ENCODE assay signal across 23 mouse cellular contexts in genomic region chr7:117174811-117175422, GRCm38 (mm10).
DNase-seq lines count a peak whose midpoint lies in the region; TF ChIP-seq lines count a peak whose summit lies in the region.
"Had no signal": no experiment of that assay in that cellular context is flagged by ENCODE, and none has a peak within 500 bp of the region (broad histone marks: within the 10 kb centered on the region; RNA-seq: fewer than 3 reads in every experiment).

No protein-coding gene starts in this region.

- DNase-seq in layer of hippocampus, adult 9-11 months, result peak; percentile 33
- no peak for DNase-seq in layer of hippocampus, postnatal 25 days (ENCODE audit: extremely low spot score in 1 of 2, low spot score in 1 of 2)
- DNase-seq in frontal cortex, postnatal 36 days (ENCODE audit: low spot score in 2 of 2), result peak; percentile 47 to 75
- DNase-seq in left cerebral cortex, postnatal 36 days (ENCODE audit: low spot score in 2 of 2), result peak; percentile 41 to 48
- no peak for DNase-seq in cerebellum, adult 2 months
- no peak for DNase-seq in cerebellum, adult 8-10 months
- no peak for DNase-seq in urinary bladder, adult 2 months (ENCODE audit: low spot score)
- DNase-seq: B cell, adult 2 months; cerebellum, adult 9-10 months; gastrocnemius, postnatal 10 days; heart, adult 11 months; heart, postnatal 36 days; kidney, adult 9 months; kidney, postnatal 4 days; lung, adult 2 months; midbrain, embryonic 14.5 days; thymus, postnatal 4 days had no signal

- no peak for TF ChIP-seq POLR2A in cerebellum, adult 2 months (IDR thresholded peaks at IDR 0.05; ENCODE audit: borderline replicate concordance, insufficient read depth, low read length)

- intact Hi-C loops in left cerebral cortex, postnatal 36 days (cut with DNase I), result loop anchor here (2.0 kb wide), 1 partner anchor 68 kb away; no protein-coding TSS in a partner anchor

- H3K4me1 ChIP-seq in cerebellum, adult 2 months (ENCODE audit: control insufficient read depth, insufficient read depth, low read length), result no peaks in the 10 kb centered on the region
- H3K4me1 ChIP-seq: embryonic facial prominence, embryonic 12.5 days; forebrain, embryonic 15.5 days; limb, embryonic 10.5 days; megakaryocyte, embryonic 14.5 days; neural tube, embryonic 13.5 days had no signal

- H3K27ac ChIP-seq in cerebellum, adult 2 months (ENCODE audit: insufficient read depth, low read length), result no peak overlapping the region
- H3K27ac ChIP-seq: embryonic facial prominence, embryonic 12.5 days; forebrain, embryonic 15.5 days; hindbrain, embryonic 14.5 days; limb, embryonic 10.5 days; neural tube, embryonic 13.5 days had no signal

- WGBS in cerebellum, adult 2 months, result 86% methylated on average over 8 of the region's 8 CpGs

- no peak overlapping the region for H3K4me3 ChIP-seq in cerebellum, adult 2 months (replicated peaks; ENCODE audit: insufficient read depth, low read depth, low read length)
- H3K4me3 ChIP-seq: embryonic facial prominence, embryonic 12.5 days; forebrain, embryonic 15.5 days; limb, embryonic 10.5 days; megakaryocyte, embryonic 14.5 days; neural tube, embryonic 13.5 days had no signal

- no peaks in the 10 kb centered on the region for H3K27me3 ChIP-seq in cerebellum, adult 2 months (ENCODE audit: control insufficient read depth, insufficient read depth, low read length)
- H3K27me3 ChIP-seq: embryonic facial prominence, embryonic 12.5 days; forebrain, embryonic 15.5 days; megakaryocyte, embryonic 14.5 days; neural tube, embryonic 13.5 days had no signal

- TF ChIP-seq CTCF in cerebellum, adult 2 months (IDR thresholded peaks at IDR 0.05; ENCODE audit: borderline replicate concordance, insufficient read depth, low read depth, low read length), result no peak

Comparison
In these comparisons a context has a peak if more than half of its experiments do, and no peak if none do; other contexts are left out.
1. DNase-seq: peak in layer of hippocampus, adult 9-11 months (single experiment), frontal cortex, postnatal 36 days (2 of 2) and left cerebral cortex, postnatal 36 days (2 of 2); none in layer of hippocampus, postnatal 25 days (0 of 2), cerebellum, adult 2 months (0 of 2), cerebellum, adult 8-10 months (single experiment) and urinary bladder, adult 2 months (single experiment).